Mouse (Mus musculus) gastrocnemius, postnatal 4 days (tissue): ENCODE results near the gene Efna2. TPM values are rescaled to one million over a fixed set of nuclear protein-coding genes. Genes with fewer than 3 reads are reported as not detected.
A peak's percentile ranks its signal among the peaks of the same experiment; 100 is the strongest.
"Not testable (repeated sequence)": the region's sequence is repeated elsewhere in the genome, so short reads cannot be mapped to it uniquely, and the experiment has no call there.

Experiments
- DNase-seq, 2 experiments: peaks; one replicate each; pipeline ENCODE4 v3.0.0; 2021 to 2022; ENCODE audit warnings: low spot score in 2 of 2, mixed read lengths in 2 of 2
- total RNA-seq, 2 experiments: library from RNA; stranded (reverse); gene quantifications; 2 replicates each; pipeline ENCODE4 v1.2.3; 2021

The Efna2 gene
- total RNA-seq, 2 experiments from 2014 or later: 3.5 to 3.7 TPM

DNA sequence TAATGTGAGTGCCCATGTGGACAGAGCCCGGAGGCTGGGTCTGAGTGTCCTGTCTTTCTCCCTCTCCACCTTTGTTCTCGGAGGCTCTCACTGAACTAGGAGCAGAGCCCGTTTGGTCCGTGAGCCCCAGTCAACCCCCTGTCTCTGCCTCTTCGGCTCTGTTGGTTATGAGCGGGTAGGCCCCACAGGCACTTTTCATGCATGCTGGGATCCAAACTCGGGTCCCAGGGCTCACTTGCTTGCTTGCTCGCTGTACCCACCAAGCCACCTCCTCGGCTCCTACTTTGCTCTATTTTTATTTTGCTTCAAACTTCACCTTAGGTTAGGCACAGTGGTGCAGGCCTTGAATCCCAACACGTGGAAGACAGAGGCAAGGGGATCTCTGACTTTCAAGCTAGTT, 8.5 kb downstream of the Efna2 start:
- no peak for DNase-seq

DNA sequence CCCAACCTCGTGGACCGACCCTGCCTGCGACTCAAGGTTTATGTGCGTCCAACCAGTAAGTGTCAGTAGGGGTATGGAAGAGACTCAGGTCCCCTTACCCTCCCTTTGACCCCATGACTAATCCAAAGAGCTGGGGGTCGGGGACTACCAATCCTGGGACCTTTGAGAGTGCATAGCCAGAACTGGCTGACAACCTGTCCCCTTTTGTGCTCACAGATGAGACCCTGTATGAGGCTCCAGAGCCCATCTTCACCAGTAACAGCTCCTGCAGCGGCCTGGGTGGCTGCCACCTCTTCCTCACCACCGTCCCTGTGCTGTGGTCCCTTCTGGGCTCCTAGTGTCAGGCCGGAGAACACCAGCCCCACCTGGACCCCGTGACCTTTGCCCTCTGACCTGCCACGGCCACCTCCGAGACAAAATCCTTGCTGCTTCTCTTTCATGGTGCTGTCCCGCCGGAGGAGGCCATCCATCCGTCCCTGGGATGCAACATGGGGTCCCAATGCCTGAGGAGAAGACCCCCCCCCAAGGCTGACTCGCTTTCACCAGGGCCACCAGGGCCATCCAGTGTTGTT, 9.3 kb downstream of the Efna2 start:
- DNase-seq: no peak

GRCm38 (mm10) chr10:80189999-80190398, 10.7 kb downstream of the Efna2 start:
- no peak for DNase-seq

DNA sequence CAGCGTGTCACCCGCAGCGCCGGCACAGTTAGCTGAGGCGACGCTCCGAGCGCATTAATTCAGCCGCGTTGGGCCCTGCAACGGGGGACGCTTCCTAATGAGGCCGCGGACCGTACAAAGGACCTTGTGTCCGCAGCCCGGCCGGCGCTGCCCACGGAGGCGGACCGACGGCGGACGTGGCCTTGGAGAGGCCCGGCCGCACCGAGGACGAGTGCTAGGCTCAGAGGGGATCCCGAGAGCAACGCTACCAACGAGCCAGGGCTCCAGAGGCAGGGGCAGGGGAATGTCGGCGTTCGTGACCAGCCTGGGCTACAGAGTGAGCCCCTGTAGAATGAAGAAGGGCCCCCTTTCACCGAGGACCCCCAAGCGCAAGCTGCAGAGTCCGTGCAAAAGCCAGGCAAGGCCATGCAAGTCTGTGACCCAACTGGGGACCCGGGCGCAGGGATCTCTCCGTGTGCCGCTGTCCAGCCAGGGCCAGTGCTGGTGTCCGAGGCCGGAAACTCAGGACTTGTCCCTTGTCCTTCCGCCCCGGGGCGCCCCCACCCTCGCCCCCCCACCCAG, 11.3 kb downstream of the Efna2 start:
- DNase-seq: peak in 1 of 2 experiments; percentile 52

- DNase-seq: no peak
Measured at GRCm38 (mm10) chr10:80193976-80194375, 14.7 kb downstream of the Efna2 start.

DNA sequence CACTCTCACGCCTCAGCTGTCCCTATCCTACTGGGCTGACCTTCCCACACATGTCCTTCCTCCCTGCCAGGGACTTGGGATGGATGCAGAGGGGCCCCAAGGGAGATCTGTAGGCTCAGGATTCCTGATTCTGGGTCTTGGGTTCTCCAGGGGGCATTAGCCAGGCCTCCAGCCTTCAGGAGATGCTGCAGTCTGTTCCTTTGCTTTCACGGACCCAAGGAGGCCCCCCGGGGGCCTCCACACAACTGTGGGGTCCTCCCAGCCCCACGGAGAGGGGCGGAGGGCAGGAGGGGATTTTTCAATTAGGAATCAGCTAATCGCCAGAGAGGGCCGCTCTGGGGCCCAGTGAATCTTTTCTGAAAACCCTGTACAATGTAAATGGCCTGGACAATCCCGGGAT, 15.2 kb downstream of the Efna2 start:
- no peak for DNase-seq

DNA sequence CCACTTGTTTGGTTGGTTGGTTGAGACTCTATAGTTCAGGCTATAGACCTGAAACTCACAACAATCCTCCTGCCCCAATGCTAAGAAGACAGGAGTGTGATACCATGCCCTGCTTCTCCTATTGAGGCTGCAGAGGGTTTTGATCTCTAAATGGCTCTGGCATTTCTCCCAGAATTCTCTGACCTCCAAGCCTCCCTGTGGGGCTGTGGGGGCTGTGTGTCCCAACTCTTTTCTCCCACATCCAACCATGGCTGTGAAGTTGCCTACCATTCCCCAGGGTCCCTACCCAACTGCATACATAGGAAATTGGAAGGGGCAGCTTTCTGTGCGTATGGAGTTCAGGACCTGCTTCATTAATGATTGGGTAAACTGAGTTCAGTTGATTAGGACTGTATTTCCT, 16.9 kb downstream of the Efna2 start:
- DNase-seq: no peak

GRCm38 (mm10) chr10:80196778-80197581, 17.7 kb downstream of the Efna2 start:
- no peak for DNase-seq

DNA sequence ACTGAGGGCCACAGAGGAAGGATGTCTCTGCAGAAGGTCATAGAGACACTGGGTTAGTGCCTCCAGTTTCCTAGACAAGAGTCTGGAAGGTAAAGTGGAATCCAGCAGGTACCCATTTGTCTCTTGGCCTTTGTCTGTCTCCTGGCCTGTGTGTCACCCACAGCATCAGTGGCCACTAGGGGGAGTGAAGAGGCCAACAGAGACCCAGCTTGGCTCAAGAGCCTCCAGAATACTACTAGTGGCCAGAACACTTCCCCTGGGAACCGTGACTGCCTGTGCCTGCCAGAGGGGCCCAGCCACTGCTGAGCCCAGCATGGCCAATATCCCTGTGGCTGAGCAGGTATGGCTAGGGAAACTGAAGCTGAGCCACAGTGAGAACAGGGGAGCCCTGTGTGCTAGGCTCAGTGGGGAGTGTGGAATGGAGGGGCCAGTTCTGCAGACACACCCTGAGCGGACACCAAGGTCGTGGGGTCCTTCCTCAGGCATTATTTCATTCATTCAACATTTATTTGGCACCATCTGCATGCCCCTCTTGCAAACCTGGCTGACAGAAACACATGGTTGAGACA, 20.2 kb downstream of the Efna2 start:
- peak; percentile 64 to 82 for DNase-seq

DNA sequence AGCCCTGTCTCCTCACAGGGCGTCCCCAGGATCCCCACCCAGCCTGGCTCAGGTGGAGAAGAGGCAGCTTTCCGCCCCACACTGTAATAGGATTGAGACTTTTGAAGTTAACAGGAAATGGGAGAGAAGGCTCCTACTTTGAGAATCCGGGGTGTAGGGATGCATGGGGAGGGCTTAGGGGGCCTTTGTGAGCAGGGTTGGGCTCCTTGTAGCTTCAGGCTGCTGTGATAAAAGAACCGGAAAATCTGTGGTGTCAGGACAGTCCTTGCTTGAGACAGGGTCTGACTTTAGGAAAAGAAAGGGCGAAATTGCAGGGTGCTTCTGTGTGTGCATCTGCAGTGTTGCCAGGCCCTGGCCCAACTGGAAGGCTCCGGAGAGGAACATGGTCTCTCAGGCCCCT, 21.2 kb downstream of the Efna2 start:
- DNase-seq: no peak

DNA sequence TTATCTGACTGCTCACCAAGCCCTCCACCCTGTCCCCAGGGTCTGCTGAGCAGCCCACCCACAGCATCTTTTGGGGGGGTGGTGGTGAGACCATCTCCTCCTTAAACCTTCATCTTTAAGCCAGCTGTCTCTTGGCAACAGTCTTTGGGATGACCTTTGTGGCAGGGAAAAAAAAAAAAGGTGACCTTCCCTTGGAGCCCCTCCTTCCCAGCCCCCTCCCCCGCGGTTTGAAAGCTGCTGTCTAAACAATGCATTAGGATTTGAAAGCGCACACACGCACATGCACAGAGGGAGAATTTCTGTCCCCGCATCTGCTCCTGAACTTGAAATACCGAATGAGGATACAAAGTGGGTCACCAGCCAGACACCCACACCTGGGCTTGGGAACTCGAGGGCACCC, 24.8 kb downstream of the Efna2 start:
- no peak for DNase-seq

DNA sequence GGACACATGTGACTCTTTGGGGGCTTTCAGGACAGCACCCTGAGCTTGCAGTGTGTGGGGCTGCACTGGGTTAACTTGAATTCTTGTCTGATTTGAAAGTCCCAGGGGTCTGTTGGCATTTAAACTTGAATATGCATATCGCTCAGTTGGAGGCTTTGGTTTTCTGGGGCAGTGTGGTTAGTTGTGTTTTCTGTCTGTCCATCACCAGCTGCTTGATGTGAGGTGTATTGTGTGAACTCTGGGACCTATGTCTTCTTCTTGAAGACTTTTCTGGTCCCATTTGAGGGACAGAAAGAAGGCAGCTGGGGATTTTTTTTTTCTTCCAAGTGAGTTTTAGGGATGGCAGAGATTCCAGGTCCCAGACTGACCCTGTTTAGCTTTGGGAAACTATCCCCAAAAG, 27.9 kb downstream of the Efna2 start:
- DNase-seq: no peak

DNA sequence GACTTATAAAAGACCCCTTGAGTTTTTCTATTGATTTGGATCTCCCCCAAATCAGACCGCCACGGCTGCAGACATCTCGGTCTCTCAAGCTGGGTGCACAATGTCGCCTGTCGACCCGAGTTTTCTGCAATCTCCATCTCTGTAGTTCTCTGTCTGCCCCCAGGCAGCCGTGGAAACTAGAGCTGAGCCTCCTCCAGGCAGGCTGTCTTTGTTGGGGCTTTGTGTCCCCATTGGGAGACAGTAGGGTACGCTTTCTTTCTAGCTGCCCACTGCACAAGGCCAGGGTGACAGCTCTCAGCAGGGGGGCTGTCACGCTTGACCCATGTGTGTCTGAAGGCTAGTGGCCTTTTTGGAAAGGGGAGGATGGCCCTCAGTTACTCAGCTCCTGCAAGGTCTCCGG, 28.4 kb downstream of the Efna2 start:
- DNase-seq: no peak

GRCm38 (mm10) chr10:80208248-80208647, 29.0 kb downstream of the Efna2 start:
- no peak for DNase-seq

DNA sequence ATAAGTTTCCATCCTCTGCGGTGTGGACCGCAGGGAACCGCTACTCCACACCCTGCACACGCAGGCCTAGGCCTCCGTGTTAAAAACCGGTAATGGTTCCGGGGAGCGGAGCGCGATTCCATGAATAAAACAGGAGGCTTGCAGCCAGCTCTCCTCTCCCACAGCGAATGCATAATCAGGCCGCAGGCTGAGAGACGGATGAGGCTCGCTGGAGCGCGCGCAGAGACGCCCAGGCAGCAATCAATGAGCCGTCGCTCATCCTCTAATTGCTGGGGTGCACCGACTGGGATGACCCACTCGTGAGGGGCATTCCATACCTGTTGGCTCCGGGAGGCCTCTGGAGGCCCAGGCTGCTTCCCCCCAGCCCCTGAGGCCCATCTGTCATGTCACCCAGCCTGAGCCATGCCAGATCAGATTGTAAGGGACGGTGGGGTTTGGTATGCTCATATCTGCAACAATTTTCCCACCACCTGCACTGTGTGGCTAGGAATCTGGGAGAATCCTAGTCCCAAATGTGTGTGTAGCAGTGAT, 29.6 kb downstream of the Efna2 start:
- DNase-seq: no peak

GRCm38 (mm10) chr10:80211547-80212103, 32.3 kb downstream of the Efna2 start:
- not testable (repeated sequence) for DNase-seq

DNA sequence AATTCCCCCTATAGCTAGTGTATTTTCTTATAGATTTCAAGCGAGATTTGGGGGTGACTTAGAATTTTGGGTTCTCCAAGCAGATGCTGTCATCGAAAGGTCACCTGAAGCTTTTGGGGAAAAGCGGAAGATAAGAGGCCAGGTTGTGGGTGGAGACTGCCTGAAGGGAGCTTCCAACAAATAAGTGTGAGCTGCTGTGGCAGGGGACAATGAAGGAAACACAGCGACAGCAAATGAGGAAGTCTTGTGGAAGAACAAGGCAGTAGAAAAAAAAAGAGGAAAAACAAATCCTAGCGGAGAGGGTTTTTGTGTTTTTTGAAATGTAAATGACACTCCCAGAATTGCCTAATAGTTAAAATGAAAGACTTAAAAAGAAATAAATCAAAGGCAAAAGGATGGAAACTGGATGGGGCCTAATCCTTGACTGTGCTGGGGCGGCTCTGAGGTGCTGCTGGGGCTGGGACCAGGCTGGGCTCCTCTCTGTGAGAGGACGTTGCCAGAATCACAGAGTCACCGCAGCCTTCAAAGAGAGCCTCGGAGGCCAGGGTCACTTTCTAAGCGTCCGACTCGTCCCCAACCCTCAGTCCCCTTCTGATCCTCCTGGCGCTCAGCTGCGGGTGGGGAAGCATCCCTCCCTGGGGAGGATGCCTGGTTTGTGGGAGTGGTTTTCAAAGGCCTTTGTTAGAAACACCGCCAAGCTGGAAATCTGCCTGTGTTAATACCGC, 35.9 kb downstream of the Efna2 start:
- no peak for DNase-seq

DNA sequence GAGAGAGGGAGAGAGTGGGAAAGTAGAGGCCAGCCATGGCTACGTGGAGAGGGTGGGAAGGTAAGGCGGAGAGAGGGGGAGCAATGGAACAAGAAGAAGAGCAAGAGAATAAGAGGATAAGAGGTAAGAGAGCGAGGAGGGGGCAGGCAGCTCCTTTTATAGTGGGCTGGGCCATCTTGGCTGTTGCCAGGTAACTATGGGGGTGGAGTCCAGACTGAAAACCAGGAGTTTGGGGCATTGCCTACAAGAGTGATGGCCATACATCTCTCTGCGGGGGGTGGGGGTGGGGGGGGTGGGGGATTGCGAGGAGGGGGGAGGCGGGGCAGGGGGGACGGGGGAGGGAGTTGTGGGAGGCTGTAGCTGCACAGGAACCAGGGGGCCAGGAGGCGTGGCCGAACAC, 41.4 kb downstream of the Efna2 start:
- no peak for DNase-seq

DNA sequence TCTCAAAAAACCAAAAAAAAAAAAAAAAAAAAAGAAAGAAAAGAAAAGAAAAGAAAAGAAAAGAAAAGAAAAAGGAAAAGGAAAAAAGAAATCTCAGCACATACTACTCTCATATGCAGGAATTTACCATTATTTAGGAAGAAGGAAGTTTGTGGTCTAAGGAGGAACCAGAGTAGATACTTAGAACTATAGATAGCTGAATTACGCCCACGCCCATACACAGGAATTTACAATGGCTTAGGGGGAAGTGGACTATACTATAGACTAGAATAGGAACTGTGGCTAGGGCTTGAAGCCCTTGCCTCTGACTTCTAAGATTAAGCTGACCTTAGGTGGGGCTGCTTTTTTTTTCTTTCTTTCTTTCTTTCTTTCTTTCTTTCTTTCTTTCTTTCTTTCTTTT, 43.9 kb downstream of the Efna2 start:
- not testable (repeated sequence) for DNase-seq

DNA sequence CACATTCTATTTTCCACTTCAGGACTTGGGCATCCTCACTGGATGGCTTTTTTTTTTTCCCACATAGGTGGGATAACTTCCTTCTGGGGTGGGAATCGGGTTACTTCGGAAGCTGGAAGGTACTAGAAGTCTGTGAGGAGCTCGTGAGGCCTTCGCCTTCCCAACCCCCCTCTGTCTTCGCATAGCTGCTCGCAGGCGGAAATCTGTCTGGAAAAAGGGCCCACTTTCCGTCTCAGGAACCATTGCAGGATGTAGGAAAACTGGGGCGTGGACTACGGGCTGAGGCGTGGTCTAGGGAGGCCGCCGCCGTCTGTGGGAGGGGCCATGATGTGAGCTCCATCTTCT, 46.8 kb downstream of the Efna2 start:
- no peak for DNase-seq
